8 mouse cellular contexts compared by ENCODE assay signal in the genomic region with DNA sequence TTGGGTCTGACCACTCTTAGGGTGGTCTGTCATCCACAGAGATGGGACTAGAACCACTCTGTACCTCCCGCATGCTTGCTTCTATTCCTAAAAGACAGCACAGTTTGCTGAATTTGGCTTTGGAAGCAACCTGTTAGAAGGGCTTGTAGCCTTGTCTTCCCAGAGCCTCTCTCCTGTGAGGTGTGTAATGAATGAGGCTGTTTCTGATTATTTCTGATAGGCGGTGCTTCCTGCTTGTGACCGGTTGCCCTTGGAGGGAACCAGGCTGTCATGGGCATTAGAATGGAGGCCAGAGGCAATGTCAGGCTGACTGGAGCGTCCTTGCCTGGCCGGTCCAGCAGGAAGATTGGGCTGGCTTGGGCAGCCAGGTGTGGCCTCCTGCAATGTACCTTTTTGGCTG. TPM values are rescaled to one million over a fixed set of nuclear protein-coding genes. Genes with fewer than 3 reads are reported as not detected.
DNase-seq lines count a peak whose midpoint lies in the region; ATAC-seq and TF ChIP-seq lines count a peak whose summit lies in the region.
"Not testable (repeated sequence)": the region's sequence is repeated elsewhere in the genome, so short reads cannot be mapped to it uniquely, and the experiment has no call there.

No protein-coding gene starts in this region.

- DNase-seq in cerebellum, adult 11-12 months, result peak; percentile 12
- not testable (repeated sequence) for DNase-seq in forebrain, embryonic 11.5 days (ENCODE audit: low spot score); limb, embryonic 11.5 days (ENCODE audit: low spot score); lung, embryonic 14.5 days; thymus, adult 2 months
- peak; percentile 19 for DNase-seq in neural tube, embryonic 11.5 days (ENCODE audit: low spot score)

- not testable (repeated sequence) for ATAC-seq in forebrain, embryonic 11.5 days (replicated peaks; ENCODE audit: low FRiP score); heart, embryonic 14.5 days (ENCODE audit: insufficient number of reproducible peaks, insufficient read depth, low FRiP score, low read depth); intestine, embryonic 15.5 days; limb, embryonic 11.5 days (ENCODE audit: insufficient number of reproducible peaks, low FRiP score, low TSS enrichment, low read depth); lung, embryonic 14.5 days (ENCODE audit: insufficient read depth); neural tube, embryonic 11.5 days (ENCODE audit: insufficient read depth, low FRiP score, low TSS enrichment)

- TF ChIP-seq CTCF in lung, embryonic 14.5 days (IDR thresholded peaks at IDR 0.05; ENCODE audit: low read depth); thymus, adult 2 months (IDR thresholded peaks at IDR 0.05; ENCODE audit: borderline replicate concordance, control insufficient read depth, extremely low read depth, insufficient read depth, low read length, poor library complexity): not testable (repeated sequence)

- not testable (repeated sequence) for H3K9me3 ChIP-seq in forebrain, embryonic 11.5 days (ENCODE audit: control insufficient read depth, low read length); heart, embryonic 14.5 days (ENCODE audit: control insufficient read depth, low read length); intestine, embryonic 15.5 days; limb, embryonic 11.5 days (ENCODE audit: control insufficient read depth, low read length); lung, embryonic 14.5 days (ENCODE audit: low read depth, low read length); neural tube, embryonic 11.5 days (ENCODE audit: control insufficient read depth, low read length)

- H3K4me2 ChIP-seq in forebrain, embryonic 11.5 days (ENCODE audit: low read depth, low read length, severe bottlenecking), result peak overlapping the region; percentile 88; the same call in 1 of the 2 replicates
- peak overlapping the region; percentile 99 for H3K4me2 ChIP-seq in heart, embryonic 14.5 days (ENCODE audit: low read length)
- H3K4me2 ChIP-seq in intestine, embryonic 15.5 days (replicated peaks), result peak overlapping the region; percentile 98
- H3K4me2 ChIP-seq in limb, embryonic 11.5 days (ENCODE audit: low read depth, severe bottlenecking), result peak overlapping the region; percentile 94
- peak overlapping the region; percentile 97 for H3K4me2 ChIP-seq in lung, embryonic 14.5 days
- H3K4me2 ChIP-seq in neural tube, embryonic 11.5 days (ENCODE audit: low read depth), result peak overlapping the region; percentile 98

- H3K4me1 ChIP-seq in forebrain, embryonic 11.5 days (replicated peaks; ENCODE audit: control insufficient read depth, insufficient read depth, low read length), result peaks cover 10% of the 10 kb centered on the region; the same call in 1 of the 2 replicates
- peaks cover 23 to 40% of the 10 kb centered on the region in 2 experiments for H3K4me1 ChIP-seq in heart, embryonic 14.5 days (ENCODE audit: control insufficient read depth in 2 of 2, insufficient read depth in 2 of 2, low read length in 2 of 2)
- H3K4me1 ChIP-seq in intestine, embryonic 15.5 days (replicated peaks), result peaks cover 36% of the 10 kb centered on the region
- peaks cover 14% of the 10 kb centered on the region for H3K4me1 ChIP-seq in limb, embryonic 11.5 days (ENCODE audit: control insufficient read depth, insufficient read depth, low read length)
- H3K4me1 ChIP-seq in lung, embryonic 14.5 days (ENCODE audit: insufficient read depth), result peaks cover 13% of the 10 kb centered on the region
- peaks cover 14% of the 10 kb centered on the region for H3K4me1 ChIP-seq in neural tube, embryonic 11.5 days (ENCODE audit: control insufficient read depth, insufficient read depth, low read length)
- H3K4me1 ChIP-seq in thymus, adult 2 months (replicated peaks; ENCODE audit: control insufficient read depth, insufficient read depth, low read length), result peaks cover 45% of the 10 kb centered on the region

- H3K9ac ChIP-seq in forebrain, embryonic 11.5 days (ENCODE audit: low read length), result 0 out of 2 replicates have a peak overlapping the region, but pooled peaks have one; percentile 40
- peak overlapping the region; percentile 73; the same call in 1 of the 2 replicates for H3K9ac ChIP-seq in heart, embryonic 14.5 days (ENCODE audit: low read length)
- H3K9ac ChIP-seq in intestine, embryonic 15.5 days; limb, embryonic 11.5 days (ENCODE audit: low read length); lung, embryonic 14.5 days; neural tube, embryonic 11.5 days (ENCODE audit: low read length): not testable (repeated sequence)

- not testable (repeated sequence) for H3K27me3 ChIP-seq in forebrain, embryonic 11.5 days (ENCODE audit: control insufficient read depth, insufficient read depth, low read length); heart, embryonic 14.5 days (ENCODE audit: control insufficient read depth, insufficient read depth, low read length); intestine, embryonic 15.5 days (replicated peaks); limb, embryonic 11.5 days (ENCODE audit: control insufficient read depth, insufficient read depth, low read length); neural tube, embryonic 11.5 days (ENCODE audit: control insufficient read depth, insufficient read depth, low read length); thymus, adult 2 months (ENCODE audit: control insufficient read depth, insufficient read depth, low read length)
- peaks cover 12% of the 10 kb centered on the region; the same call in 1 of the 2 replicates for H3K27me3 ChIP-seq in lung, embryonic 14.5 days (ENCODE audit: insufficient read depth, low read length)

- WGBS in forebrain, embryonic 11.5 days, result 73% methylated on average over 5 of the region's 5 CpGs
- 69% methylated on average over 3 of the region's 5 CpGs for WGBS in heart, embryonic 14.5 days
- WGBS in intestine, embryonic 15.5 days, result 51% methylated on average over 5 of the region's 5 CpGs
- WGBS in limb, embryonic 11.5 days, result 39% methylated on average over 3 of the region's 5 CpGs
- WGBS in lung, embryonic 14.5 days, result 61% methylated on average over 5 of the region's 5 CpGs
- 71% methylated on average over 4 of the region's 5 CpGs for WGBS in neural tube, embryonic 11.5 days
- 85% methylated on average over 5 of the region's 5 CpGs for WGBS in thymus, adult 2 months

- TF ChIP-seq POLR2A in thymus, adult 2 months (IDR thresholded peaks at IDR 0.05; ENCODE audit: control insufficient read depth, extremely low read depth, insufficient read depth, low read length, poor library complexity), result not testable (repeated sequence)

- not testable (repeated sequence) for H3K27ac ChIP-seq in forebrain, embryonic 11.5 days (ENCODE audit: low read depth, low read length); heart, embryonic 14.5 days (replicated peaks in 1 of 2; ENCODE audit: control insufficient read depth in 1 of 2, insufficient read depth in 1 of 2, low read depth in 2 of 2, low read length in 2 of 2); intestine, embryonic 15.5 days; limb, embryonic 11.5 days (replicated peaks; ENCODE audit: low read depth, low read length); lung, embryonic 14.5 days (ENCODE audit: low read depth); neural tube, embryonic 11.5 days (ENCODE audit: low read depth, low read length); thymus, adult 2 months (ENCODE audit: control insufficient read depth, insufficient read depth, low read length)

- peak overlapping the region; percentile 39; the same call in 1 of the 2 replicates for H3K4me3 ChIP-seq in forebrain, embryonic 11.5 days (ENCODE audit: low read depth, low read length)
- H3K4me3 ChIP-seq in heart, embryonic 14.5 days (ENCODE audit: control insufficient read depth in 1 of 2, insufficient read depth in 1 of 2, low read depth in 1 of 2, low read length in 2 of 2), result peak overlapping the region; percentile 50 to 53
- peak overlapping the region; percentile 48 for H3K4me3 ChIP-seq in intestine, embryonic 15.5 days (replicated peaks)
- peak overlapping the region; percentile 38 for H3K4me3 ChIP-seq in limb, embryonic 11.5 days (ENCODE audit: low read depth, low read length)
- peak overlapping the region; percentile 36 for H3K4me3 ChIP-seq in lung, embryonic 14.5 days (ENCODE audit: low read depth, low read length)
- H3K4me3 ChIP-seq in neural tube, embryonic 11.5 days (ENCODE audit: low read depth, low read length), result peak overlapping the region; percentile 42
- peak overlapping the region; percentile 27 for H3K4me3 ChIP-seq in thymus, adult 2 months (ENCODE audit: control insufficient read depth, insufficient read depth, low read length)

- not testable (repeated sequence) for H3K36me3 ChIP-seq in forebrain, embryonic 11.5 days (ENCODE audit: control insufficient read depth, insufficient read depth, low read length); heart, embryonic 14.5 days (ENCODE audit: control insufficient read depth, insufficient read depth, low read length); intestine, embryonic 15.5 days; limb, embryonic 11.5 days (ENCODE audit: control insufficient read depth, insufficient read depth, low read length); lung, embryonic 14.5 days (ENCODE audit: insufficient read depth); neural tube, embryonic 11.5 days (ENCODE audit: control insufficient read depth, insufficient read depth, low read length); thymus, adult 2 months (ENCODE audit: control insufficient read depth, insufficient read depth, low read length)

RNA-seq across cellular contexts. Expression of a gene that starts 52.2 kb away (rescaled TPM):
- polyA plus RNA-seq in forebrain, embryonic 11.5 days (2014; fragmentation: Nextera tagmentation; extraction: Ambion mirVana), result 26.8 and 30.2 TPM in 2 replicates
- polyA plus RNA-seq in heart, embryonic 14.5 days (2014; fragmentation: Nextera tagmentation; extraction: Ambion mirVana), result 5.1 and 6.6 TPM in 2 replicates
- 8.1 and 8.3 TPM in 2 replicates for polyA plus RNA-seq in intestine, embryonic 15.5 days (2015; fragmentation: Nextera tagmentation; extraction: Ambion mirVana)
- polyA plus RNA-seq in limb, embryonic 11.5 days (2014; fragmentation: Nextera tagmentation; extraction: Ambion mirVana), result 23.5 and 26.0 TPM in 2 replicates
- polyA plus RNA-seq in lung, embryonic 14.5 days (2014; fragmentation: Nextera tagmentation; extraction: Ambion mirVana), result 19.4 and 21.7 TPM in 2 replicates
- polyA plus RNA-seq in neural tube, embryonic 11.5 days (2014; fragmentation: Nextera tagmentation; extraction: Ambion mirVana), result 19.1 and 19.8 TPM in 2 replicates
- polyA plus RNA-seq in thymus, adult 2 months (2012; rRNA removed), result 63.0 and 72.7 TPM in 2 replicates
